Mouse (Mus musculus): ENCODE results near the gene Ccl7.

Gene Ccl7

DNA sequence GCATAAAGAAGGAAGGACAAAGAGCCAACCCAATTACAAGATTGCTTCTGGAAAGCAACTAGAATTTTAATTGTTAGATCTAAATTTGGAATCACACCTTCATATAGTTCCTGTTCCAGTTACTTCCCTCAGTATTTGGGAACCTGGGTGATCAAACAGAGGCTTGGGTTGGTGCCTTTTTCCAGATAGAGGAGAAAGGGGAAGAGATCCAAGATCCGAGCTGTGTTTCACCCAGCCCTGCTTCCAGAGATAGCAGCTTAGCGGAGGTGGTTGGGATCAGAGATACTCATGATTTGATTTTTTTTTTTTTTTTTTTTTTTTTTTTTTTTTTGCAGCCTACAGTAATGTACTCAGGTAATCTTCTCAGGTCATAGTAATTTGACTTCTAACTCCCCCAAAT is 9.7 kb upstream of the Ccl7 start:
- no peak for DNase-seq

DNA sequence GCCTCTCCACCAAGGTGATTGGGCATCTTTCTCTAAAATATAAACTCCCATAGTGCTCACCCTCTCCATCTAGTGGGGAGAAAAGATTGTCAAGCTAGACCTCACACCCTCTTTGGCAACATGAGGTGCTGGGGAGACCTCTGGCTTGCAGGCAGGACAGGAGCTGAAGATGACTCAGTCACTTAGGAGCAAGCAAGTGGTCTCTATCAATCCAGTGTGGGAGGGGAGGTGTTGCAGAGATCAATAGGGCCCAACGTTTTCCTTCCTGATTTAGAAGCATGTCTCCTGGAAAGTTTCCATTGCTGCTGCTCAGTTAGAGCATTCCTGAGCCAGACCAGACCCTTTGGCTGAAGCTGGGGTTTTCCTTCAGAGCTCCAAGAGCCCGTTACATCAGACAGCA is 7.0 kb upstream of the Ccl7 start, which contains the start of gene Gm17268:
Gene Gm17268 (minus strand): TSS at position 28 of the 400 bp plus-strand sequence.
- DNase-seq = no peak

DNA sequence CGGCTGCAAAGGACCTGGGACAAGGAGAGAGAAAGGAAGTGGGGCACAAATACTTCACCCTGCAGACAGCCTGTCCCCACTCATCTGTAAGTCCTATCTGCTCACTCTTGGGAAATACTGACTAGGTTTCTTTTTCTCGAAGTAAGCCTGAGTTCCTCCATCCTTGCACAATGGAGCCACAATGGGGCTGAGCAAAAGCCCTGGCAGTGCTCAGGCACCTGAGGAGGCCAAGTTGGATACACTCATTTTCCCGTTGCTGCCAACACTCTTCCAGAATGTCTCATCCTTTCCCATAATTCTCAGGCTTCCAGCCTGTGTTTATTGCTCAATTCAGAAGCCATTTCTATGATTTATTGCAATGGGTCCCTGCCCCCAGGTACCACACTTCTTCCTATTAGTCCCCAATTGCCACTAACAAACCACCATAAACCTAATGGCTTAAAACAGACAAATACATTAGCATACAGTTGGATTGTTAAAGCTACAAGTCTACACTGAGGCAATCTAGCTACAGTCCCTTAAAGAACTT is 6.3 kb upstream of the Ccl7 start:
- no peak for DNase-seq

DNA sequence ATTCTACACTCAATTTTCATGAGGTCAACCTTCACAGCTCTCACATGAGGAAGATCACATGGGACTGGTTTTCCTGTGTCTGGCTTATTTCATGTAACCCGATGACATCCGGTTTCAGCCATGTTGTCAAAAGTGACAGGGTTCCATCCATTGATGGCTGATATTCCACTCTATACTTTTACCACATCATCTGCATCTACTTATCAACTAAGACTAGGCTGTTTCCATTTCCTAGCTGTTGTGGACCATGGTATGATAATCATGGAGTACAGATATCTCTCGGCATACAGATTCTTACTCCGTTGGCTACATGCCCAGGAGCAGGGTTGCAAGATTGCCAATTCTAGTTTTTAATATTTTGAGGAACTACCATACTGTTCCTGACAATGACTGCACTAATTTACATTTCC is 3.8 kb upstream of the Ccl7 start:
- no peak for DNase-seq

DNA sequence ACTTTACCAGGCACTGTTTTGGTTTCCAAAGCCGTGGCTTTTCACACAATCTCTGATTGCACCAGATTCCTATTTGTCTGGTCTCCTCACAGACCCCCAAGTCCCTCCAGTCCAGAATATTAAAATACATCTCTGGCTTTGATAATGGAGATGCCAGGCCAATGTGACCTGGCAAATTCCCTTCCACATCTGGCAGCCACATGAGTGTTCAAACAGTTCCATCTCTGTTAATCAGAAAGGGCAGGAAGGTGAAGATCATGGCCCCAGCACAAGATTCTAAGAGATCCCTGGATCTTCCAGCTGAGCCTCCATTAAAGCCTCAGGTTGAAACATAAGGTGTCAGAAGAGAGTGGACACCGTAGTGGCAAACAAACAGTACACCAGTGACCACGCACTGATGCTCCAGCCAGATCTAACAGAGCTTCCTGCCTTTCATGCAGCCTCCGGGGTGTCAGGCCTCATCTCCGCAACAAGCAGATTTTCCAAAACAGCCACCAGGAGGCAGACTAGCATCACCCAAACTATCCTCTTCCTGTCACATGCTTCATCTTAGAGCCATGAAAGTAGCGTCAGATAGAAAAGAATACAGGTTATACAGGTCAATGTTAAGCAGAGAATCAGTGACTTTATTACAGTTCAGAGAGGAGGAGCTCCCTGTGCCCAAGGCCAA is 2.4 kb downstream of the Ccl7 start:
- DNase-seq = no peak

DNA sequence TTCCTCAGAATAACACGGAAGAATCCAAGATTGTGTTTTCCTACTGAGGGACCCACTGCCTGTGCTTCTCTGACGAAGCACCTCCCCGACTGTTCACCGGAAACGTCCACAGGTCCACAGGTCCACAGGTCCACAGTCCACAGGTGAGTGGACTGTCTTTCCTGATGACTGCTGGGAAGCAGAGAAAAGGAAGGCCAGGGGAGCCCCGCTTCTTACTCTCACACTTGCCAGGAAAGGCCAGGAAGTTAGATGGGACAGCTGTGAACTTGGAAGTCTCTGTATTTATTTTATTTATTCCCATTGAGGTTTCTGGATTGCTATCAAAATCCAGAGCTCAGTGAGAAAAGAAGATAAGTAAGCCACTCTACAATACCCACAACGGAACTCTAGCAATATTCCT is 8.3 kb downstream of the Ccl7 start:
- DNase-seq = no peak

DNA sequence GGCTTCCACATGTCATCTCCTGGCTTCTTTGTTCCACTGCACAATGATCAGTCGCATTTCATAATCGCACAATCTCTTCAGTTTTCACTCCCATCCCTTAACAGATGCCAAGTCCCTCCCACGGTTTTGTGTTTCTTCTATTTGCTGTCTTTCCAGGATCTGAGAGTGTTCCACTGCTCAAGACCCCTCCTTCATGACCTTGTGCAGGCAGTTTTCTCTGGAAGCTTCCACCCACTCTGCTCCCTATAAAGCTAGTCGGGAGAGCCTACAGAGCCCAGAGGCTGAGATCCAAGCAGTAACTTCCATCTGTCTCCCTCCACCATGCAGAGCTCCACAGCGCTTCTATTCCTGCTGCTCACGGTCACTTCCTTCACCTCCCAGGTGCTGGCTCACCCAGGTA is 12.1 kb downstream of the Ccl7 start, which contains the start of gene Ccl11:
Gene Ccl11 (plus strand): TSS at position 178 of the 400 bp plus-strand sequence.
- DNase-seq = no peak

DNA sequence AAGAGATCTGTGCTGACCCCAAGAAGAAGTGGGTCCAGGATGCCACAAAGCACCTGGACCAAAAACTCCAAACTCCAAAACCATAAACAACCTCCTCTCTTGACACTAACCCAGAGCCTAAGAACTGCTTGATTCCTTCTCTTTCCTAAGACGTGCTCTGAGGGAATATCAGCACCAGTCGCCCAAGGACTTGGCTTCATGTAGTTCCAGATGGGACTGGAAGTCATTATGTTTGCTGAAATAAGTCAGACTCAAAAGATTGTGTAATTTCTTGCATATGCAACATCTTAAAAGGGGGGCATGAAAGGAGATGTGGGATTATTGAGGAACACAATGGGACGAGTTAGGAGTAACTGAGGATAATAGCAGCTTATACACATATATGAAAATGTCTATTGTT is 16.7 kb downstream of the Ccl7 start:
- no peak for DNase-seq

DNA sequence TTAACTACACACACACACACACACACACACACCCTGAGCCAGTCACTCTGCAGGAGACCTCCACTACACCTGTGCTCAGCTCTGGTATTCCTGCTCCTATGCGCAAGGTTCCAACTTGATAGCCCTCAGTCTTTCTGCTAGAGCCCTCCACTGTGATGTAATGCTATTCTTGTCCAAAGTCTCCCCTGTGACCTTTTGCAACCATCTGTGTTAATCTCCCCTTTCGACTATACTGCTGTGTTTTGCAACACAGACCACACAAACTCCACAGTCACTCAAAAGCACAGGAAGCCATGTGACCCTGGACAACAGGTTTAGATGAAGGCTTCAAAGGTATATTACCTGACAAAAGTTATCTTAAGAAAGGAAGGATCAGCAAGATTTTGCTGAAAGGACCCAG is 17.9 kb downstream of the Ccl7 start:
- no peak for DNase-seq

DNA sequence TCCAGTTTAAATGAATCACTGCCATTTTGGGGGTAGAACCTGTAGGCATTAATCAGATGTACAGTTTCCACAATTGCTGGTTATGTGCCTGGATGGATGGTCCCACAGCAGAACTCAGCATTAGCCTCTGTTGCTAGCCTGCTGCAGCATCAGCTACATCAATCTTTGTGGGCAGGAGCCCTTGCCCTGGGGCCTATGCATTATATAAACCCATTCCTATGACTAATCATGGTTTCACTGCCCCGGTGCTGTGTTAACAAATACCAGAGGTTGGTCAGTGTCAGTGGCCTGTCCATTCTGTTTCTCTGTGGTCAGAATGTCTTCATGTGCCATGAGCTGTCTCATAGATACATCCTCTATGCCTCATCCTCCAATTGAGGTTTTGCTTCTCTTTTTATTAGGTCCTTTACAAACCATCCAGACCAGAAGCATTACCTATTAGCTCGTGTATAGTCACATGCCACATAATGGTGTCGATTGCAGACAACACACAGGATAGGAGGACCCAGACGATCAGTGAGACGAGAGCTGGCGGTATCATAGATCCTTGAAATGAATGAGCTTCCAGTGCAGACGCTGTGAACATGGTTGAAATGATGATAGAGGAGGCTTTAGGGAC is 21.6 kb downstream of the Ccl7 start:
- DNase-seq = no peak

DNA sequence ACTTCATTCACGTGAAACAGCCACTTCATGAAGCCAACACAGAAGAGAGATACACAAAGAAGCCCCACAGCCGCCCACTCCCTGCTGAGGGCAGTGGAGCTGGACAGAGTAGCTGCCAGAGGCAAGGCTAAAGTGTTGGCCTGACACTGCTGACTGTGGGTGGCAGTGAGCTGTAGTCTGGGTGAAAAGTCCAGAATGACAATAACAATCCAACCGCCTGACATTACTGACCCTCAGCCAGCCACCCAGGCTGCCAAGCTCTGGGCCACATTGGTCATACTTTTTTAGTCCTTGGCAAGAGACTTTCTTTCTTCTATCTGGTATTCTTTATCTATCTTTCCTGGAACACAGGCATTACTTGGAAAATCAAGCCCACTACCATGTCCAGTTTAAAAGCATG is 25.6 kb downstream of the Ccl7 start:
- no peak for DNase-seq

DNA sequence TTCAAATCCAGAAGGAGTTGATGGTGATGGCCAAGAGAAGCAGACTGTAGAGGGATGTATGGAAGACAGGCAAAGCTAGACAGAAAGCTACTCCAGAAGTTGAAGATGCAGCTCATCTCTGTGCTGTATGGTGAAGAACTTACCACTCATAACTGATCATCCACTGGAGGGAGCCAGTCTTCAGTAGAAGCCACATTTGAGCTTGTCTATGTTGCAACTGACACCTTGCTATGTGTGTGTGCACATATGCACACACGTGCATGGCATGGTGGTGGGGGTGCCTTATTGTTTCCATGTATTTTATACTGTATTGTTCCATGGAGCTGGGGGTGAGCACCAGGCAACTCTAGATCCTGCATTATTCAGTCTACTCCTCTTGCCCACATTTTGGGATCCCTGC is 26.9 kb downstream of the Ccl7 start:
- no peak for DNase-seq

DNA sequence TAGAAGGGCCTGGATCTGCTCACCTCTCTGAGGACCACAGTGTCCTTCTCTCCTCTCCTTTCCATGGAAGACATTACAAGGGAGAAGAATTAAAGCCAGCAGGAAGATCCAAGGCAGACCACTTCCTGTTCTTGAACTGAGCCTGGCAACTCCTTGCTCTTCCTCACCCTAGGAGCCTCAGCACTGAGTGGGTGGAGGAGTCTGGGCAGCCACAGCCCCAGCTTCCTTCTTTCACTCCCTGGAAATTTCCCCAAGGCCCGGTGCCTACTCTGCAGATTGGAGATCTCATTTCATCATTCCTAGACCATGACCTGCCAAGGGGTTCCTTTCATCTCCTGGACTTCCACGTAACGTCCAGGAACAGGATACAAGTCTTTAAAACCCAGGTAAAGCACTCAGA is 27.5 kb downstream of the Ccl7 start:
- DNase-seq = no peak

DNA sequence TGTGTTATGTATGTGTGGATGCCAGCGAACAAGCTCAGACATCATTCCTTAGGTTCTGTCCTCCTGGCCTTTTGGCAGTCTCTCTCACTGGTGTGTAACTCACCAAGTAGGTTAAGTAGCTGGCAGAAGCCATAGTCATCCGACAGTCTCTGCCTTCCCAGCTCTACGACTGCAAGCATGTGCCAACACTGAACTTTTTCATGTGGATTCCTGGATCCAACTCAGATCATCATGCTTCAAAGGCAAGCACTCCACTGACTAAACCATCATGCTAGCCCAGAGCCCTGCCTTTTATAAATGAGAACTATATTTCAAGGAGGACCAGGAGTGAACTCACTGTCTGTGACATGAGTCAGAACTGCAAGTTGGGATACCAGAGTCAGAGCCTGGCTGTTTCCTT is 28.2 kb downstream of the Ccl7 start:
- no peak for DNase-seq

DNA sequence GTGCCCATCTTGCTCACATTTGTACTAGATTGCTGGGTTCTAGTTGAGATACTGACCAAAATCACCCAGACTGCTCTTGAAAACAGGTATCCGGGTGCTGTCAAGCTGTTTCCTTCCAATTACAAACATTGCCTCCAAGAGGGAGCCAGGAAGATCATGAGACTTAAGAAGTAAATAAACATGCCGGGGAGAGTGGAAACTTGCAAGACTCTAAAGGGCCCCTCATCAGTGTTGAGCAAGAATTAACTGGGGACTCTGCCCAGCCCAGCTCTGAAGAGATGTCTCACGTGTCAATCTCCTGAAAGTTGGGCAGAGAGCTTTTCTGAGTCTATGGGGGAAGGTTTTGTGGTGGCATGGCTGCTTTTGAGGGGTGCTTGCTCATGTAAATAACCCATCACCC is 31.5 kb downstream of the Ccl7 start:
- DNase-seq = no peak

DNA sequence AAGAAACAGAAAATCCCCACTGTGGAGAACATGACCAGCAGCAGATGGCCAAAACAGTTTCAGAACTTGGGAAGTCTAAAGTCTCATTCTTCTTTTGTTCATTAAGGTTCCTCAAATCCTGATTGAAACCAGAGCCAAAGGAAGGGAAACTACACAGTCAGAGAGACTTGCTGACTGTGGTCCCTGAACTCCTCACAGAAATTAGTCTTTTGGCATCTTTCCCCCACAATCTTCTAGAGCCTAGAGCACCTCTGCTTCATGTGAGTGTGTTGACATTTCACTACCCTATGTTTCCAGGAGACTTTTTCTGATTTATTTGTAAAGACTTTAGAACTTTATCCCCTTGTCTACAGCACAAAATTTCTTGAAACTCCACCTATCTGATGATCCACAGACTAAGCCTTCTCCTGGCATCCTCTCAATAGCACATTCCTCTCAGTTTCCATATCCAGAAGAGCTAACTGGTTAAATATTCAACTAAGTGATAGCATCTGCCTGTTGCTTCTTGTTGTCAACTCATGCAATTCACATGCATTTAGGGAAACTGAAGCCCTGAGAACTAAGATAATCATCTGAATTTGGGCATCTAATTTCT is 32.7 kb downstream of the Ccl7 start:
- DNase-seq = no peak

DNA sequence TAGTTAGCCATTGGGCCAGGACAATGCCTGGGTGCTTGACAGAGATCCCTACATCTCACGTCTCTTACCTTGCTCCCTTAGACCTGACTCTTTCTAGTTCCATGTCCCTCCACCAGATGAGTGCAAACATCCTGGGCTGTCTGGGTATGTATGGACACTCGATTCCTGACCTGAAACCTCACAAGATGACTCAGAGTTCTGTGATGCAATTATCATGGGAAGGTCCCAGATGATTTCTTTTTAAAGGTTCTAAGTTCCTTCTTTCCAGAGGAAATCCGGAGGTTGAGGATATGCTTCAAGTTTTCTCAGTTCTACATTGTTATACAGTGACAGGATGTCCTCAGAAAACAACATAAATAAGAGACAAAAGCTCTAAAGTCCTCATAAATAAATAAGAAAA is 35.4 kb downstream of the Ccl7 start:
- DNase-seq = no peak

DNA sequence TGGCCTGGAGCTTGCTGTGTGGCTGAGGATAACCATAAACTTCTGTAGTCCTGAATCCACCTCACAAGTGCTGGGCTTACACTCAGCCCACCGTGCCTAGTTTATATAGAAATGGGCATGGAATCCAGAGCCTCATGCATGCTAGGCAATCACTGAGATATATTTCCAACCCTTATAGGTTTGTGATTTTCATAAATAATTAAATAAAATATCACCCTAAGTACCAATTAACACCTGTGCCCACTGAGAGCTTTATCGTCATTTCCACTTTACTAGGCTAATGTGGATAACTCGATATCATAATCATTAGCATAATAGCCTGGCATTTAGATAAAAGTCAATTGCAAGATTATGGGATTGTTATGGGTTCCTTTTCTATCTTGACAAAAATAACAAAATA is 38.8 kb downstream of the Ccl7 start:
- DNase-seq = no peak

Measured in cerebellum, postnatal 36 days (tissue).